Mouse (Mus musculus) myocyte (in vitro differentiated cells): ENCODE measurements around the gene Tbx6.

Experiments used
- E2F4 ChIP-seq: IDR thresholded peaks from one replicate; pipeline ENCODE4 v1.6.1; 2011; ENCODE audit warnings: mild to moderate bottlenecking, control low read depth, moderate library complexity; ENCODE audit not compliant: insufficient read depth
- MYOG ChIP-seq, 3 experiments: IDR thresholded peaks; one replicate each; pipeline ENCODE4 v1.6.1; 2011; ENCODE audit warnings: control low read depth in 2 of 3, low read depth in 2 of 3, mild to moderate bottlenecking in 2 of 3; ENCODE audit not compliant: insufficient read length in 2 of 3, control insufficient read depth in 1 of 3, insufficient read depth in 1 of 3
- POLR2A ChIP-seq: IDR thresholded peaks from one replicate; pipeline ENCODE4 v1.6.1; 2011; ENCODE audit warnings: low read depth, mild to moderate bottlenecking, control low read depth, moderate library complexity; ENCODE audit not compliant: insufficient read length
- POLR2AphosphoS2 ChIP-seq: IDR thresholded peaks from one replicate; pipeline ENCODE4 v1.6.1; 2011; ENCODE audit warnings: low read depth, control low read depth; ENCODE audit not compliant: insufficient read length

- no peak for TF ChIP-seq POLR2AphosphoS2
- TF ChIP-seq POLR2A, result no peak
- no peak for TF ChIP-seq MYOG (IDR thresholded peaks at IDR 0.05; ENCODE audit: control insufficient read depth in 1 of 3, insufficient read depth in 1 of 3, insufficient read length in 2 of 3, low read depth in 2 of 3)
- TF ChIP-seq E2F4, result no peak
Observed at GRCm38 (mm10) chr7:126749582-126750343, 31.5 kb upstream of the Tbx6 start.
